Mouse (Mus musculus) C2C12 (cell line): ENCODE measurements around the gene Fam19a3.

ENCODE experiments used
- CEBPB ChIP-seq: IDR thresholded peaks from one replicate; pipeline ENCODE4 v1.6.1; 2011; ENCODE audit warnings: low read depth, mild to moderate bottlenecking, control low read depth, moderate library complexity
- CTCF ChIP-seq: IDR thresholded peaks from one replicate; pipeline ENCODE4 v1.5.1; 2011; ENCODE audit not compliant: control insufficient read depth, insufficient read depth, insufficient read length
- MAX ChIP-seq: IDR thresholded peaks from one replicate; pipeline ENCODE4 v1.6.1; 2011; ENCODE audit warnings: mild to moderate bottlenecking, control low read depth
- MYOD1 ChIP-seq: IDR thresholded peaks from one replicate; pipeline ENCODE4 v1.6.1; 2011; ENCODE audit warnings: low read depth; ENCODE audit not compliant: control insufficient read depth, insufficient read length
- USF1 ChIP-seq: IDR thresholded peaks from one replicate; pipeline ENCODE4 v1.6.1; 2011; ENCODE audit warnings: low read depth, mild to moderate bottlenecking, control low read depth, moderate library complexity

- TF ChIP-seq CTCF (no peak), CEBPB (no peak), MAX (no peak), USF1 (no peak), MYOD1 (no peak)
Measured at GRCm38 (mm10) chr3:104792360-104793270, 11.0 kb upstream of the Fam19a3 start.
